Mouse (Mus musculus) kidney, postnatal 0 days (tissue): ENCODE measurements at regions not wholly inside any gene's neighbourhood (a gene's known extent, or its start where the extent isn't known, plus 50 kb on each side); places are given as distances from the start of the nearest gene placed in this dataset.

Experiments used
- ATAC-seq: fragments of 200-750 bp; cut with Nextera tagmentation; replicated peaks from 2 replicates; pipeline ENCODE4 v1.8.0; 2017; ENCODE audit warnings: low read depth, moderate number of reproducible peaks, moderate TSS enrichment, moderate library complexity; ENCODE audit not compliant: low FRiP score
- DNase-seq: peaks from one replicate; pipeline ENCODE4 v3.0.0-alpha.2; 2016; ENCODE audit warnings: low spot score
- H3K27ac ChIP-seq: fragments of 300-500 bp; sonication (generic); 2 replicates; pipeline ENCODE4 v1.5.1; 2014; ENCODE audit warnings: mild to moderate bottlenecking
- H3K27me3 ChIP-seq: fragments of 300-500 bp; sonication (generic); 2 replicates; pipeline ENCODE4 v1.6.1; 2014; ENCODE audit warnings: low read length, mixed read lengths; ENCODE audit not compliant: insufficient read depth
- H3K36me3 ChIP-seq: fragments of 300-500 bp; sonication (generic); 2 replicates; pipeline ENCODE4 v1.6.1; 2014; ENCODE audit warnings: low read length, mixed read lengths; ENCODE audit not compliant: insufficient read depth
- H3K4me1 ChIP-seq: fragments of 300-500 bp; sonication (generic); replicated peaks from 2 replicates; pipeline ENCODE4 v1.6.1; 2014; ENCODE audit warnings: antibody characterized with exemption, low read length, mixed read lengths; ENCODE audit not compliant: insufficient read depth
- H3K4me2 ChIP-seq: fragments of 300-500 bp; sonication (generic); 2 replicates; pipeline ENCODE4 v1.6.1; 2014; ENCODE audit warnings: mild to moderate bottlenecking, low read length, moderate library complexity, mixed read lengths
- H3K4me3 ChIP-seq: fragments of 300-500 bp; sonication (generic); replicated peaks from 2 replicates; pipeline ENCODE4 v1.5.1; 2014; ENCODE audit warnings: low read depth, low read length
- H3K9ac ChIP-seq: fragments of 300-500 bp; sonication (generic); 2 replicates; pipeline ENCODE4 v1.6.1; 2014; ENCODE audit warnings: low read depth, low read length
- H3K9me3 ChIP-seq: fragments of 300-500 bp; sonication (generic); replicated peaks from 2 replicates; pipeline ENCODE4 v1.6.1; 2016; ENCODE audit warnings: low read length, inconsistent platforms, mixed read lengths
- CTCF ChIP-seq: IDR thresholded peaks from 2 replicates; pipeline ENCODE4 v1.5.1; 2016; ENCODE audit warnings: antibody characterized with exemption, low read depth, mild to moderate bottlenecking, moderate library complexity
- WGBS: fragments of 180-500 bp; shearing (Covaris S2); extraction: QIAGEN DNeasy Blood & Tissue Kit; methylation state at CpG from one replicate; pipeline ENCODE4 v1.1.7; 2014; 5-methylcytosine and 5-hydroxymethylcytosine counted together

- no peaks in the 10 kb centered on the region for H3K9me3 ChIP-seq
- no peak overlapping the region for H3K4me2 ChIP-seq
- WGBS, result 84% methylated on average over 5 of the region's 5 CpGs
- no peak for TF ChIP-seq CTCF
- no peaks in the 10 kb centered on the region for H3K36me3 ChIP-seq
- H3K4me1 ChIP-seq, result no peaks in the 10 kb centered on the region
- no peaks in the 10 kb centered on the region for H3K27me3 ChIP-seq
- no peak overlapping the region for H3K4me3 ChIP-seq
- no peak for ATAC-seq
- H3K27ac ChIP-seq, result no peak overlapping the region
- H3K9ac ChIP-seq, result no peak overlapping the region
- no peak for DNase-seq
Observed at GRCm38 (mm10) chr19:37824155-37824554, 126.6 kb downstream of the Cyp26a1 start.

GRCm38 (mm10) chr19:37831406-37831805, 133.8 kb downstream of the Cyp26a1 start:
- no peak overlapping the region for H3K4me2 ChIP-seq
- no peak overlapping the region for H3K9ac ChIP-seq
- H3K36me3 ChIP-seq, result no peaks in the 10 kb centered on the region

GRCm38 (mm10) chr19:37836900-37837299, 139.3 kb downstream of the Cyp26a1 start:
- DNase-seq, result no peak
- H3K4me2 ChIP-seq, result no peak overlapping the region
- no peak overlapping the region for H3K9ac ChIP-seq
- H3K9me3 ChIP-seq, result no peaks in the 10 kb centered on the region
- H3K27me3 ChIP-seq, result no peaks in the 10 kb centered on the region
- peak; percentile 60 for TF ChIP-seq CTCF
- no peak overlapping the region for H3K27ac ChIP-seq
- no peak for ATAC-seq
- no peaks in the 10 kb centered on the region for H3K36me3 ChIP-seq
- no peaks in the 10 kb centered on the region for H3K4me1 ChIP-seq
- no peak overlapping the region for H3K4me3 ChIP-seq
- 56% methylated on average over 5 of the region's 5 CpGs for WGBS

More at GRCm38 (mm10) chr19:37831406-37831805, 133.8 kb downstream of the Cyp26a1 start:
- H3K9me3 ChIP-seq, result no peaks in the 10 kb centered on the region
- H3K27me3 ChIP-seq, result no peaks in the 10 kb centered on the region
- H3K4me1 ChIP-seq, result no peaks in the 10 kb centered on the region
- ATAC-seq (no peak), DNase-seq (no peak)
- H3K4me3 ChIP-seq, result no peak overlapping the region
- TF ChIP-seq CTCF, result no peak
- H3K27ac ChIP-seq, result no peak overlapping the region
